ENCODE assay signal across 20 mouse cellular contexts in the genomic region with DNA sequence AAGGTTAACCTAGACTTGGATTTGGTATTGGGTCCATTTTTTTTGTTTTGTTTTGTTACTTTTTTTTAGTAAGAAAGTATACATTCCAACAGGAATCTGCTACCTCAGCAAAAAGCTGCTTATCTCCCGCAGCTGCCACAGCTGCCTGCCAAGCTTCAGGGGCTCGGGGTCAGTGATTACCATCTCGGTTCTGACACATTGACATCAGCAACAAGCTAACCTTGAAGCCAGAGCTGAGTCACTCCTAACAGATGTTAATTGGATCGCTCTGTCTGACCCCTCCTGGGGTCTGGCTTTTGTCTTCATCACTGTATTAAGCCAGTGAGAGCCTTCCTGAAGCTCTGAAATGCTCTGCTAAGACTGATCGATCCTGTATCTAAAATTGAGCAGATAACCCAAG.
A peak's percentile ranks its signal among the peaks of the same experiment; 100 is the strongest.
DNase-seq lines count a peak whose midpoint lies in the region; ATAC-seq and TF ChIP-seq lines count a peak whose summit lies in the region.
"Had no signal": no experiment of that assay in that cellular context is flagged by ENCODE, and none has a peak within 500 bp of the region (broad histone marks: within the 10 kb centered on the region; RNA-seq: fewer than 3 reads in every experiment).

No protein-coding gene starts in this region.

- peak; percentile 49; the same call in 1 of the 2 replicates for ATAC-seq in midbrain, embryonic 12.5 days (ENCODE audit: low FRiP score, low read depth)
- no peak for ATAC-seq in midbrain, postnatal 0 days (ENCODE audit: low FRiP score)
- no peak for ATAC-seq in midbrain, embryonic 14.5 days (ENCODE audit: low FRiP score, low TSS enrichment)
- ATAC-seq: forebrain, embryonic 14.5 days; intestine, embryonic 15.5 days had no signal

- TF ChIP-seq CTCF in midbrain, postnatal 0 days (IDR thresholded peaks at IDR 0.05) = no peak

- H3K4me1 ChIP-seq in midbrain, embryonic 12.5 days = peaks cover 7% of the 10 kb centered on the region; the same call in 1 of the 2 replicates
- H3K4me1 ChIP-seq in midbrain, postnatal 0 days (ENCODE audit: insufficient read depth, low read length) = peaks cover 5% of the 10 kb centered on the region; the same call in 1 of the 2 replicates
- peaks cover 7% of the 10 kb centered on the region; the same call in 1 of the 2 replicates for H3K4me1 ChIP-seq in midbrain, embryonic 14.5 days (ENCODE audit: control insufficient read depth, insufficient read depth, low read length)
- H3K4me1 ChIP-seq: intestine, embryonic 15.5 days had no signal

- H3K4me2 ChIP-seq in midbrain, embryonic 12.5 days (replicated peaks) = no peak overlapping the region
- H3K4me2 ChIP-seq in midbrain, postnatal 0 days (ENCODE audit: low read depth, low read length, poor library complexity, severe bottlenecking) = no peak overlapping the region
- H3K4me2 ChIP-seq in midbrain, embryonic 14.5 days (ENCODE audit: low read length) = no peak overlapping the region
- H3K4me2 ChIP-seq: embryonic facial prominence, embryonic 12.5 days; heart, embryonic 12.5 days; intestine, embryonic 15.5 days had no signal

- no peak overlapping the region for H3K9ac ChIP-seq in midbrain, embryonic 12.5 days (replicated peaks)
- H3K9ac ChIP-seq in midbrain, postnatal 0 days (replicated peaks; ENCODE audit: low read length, poor library complexity, severe bottlenecking) = no peak overlapping the region
- H3K9ac ChIP-seq in midbrain, embryonic 14.5 days (replicated peaks; ENCODE audit: low read length) = no peak overlapping the region
- H3K9ac ChIP-seq: embryonic facial prominence, embryonic 12.5 days; heart, embryonic 12.5 days; intestine, embryonic 15.5 days; liver, embryonic 14.5 days had no signal

- no peaks in the 10 kb centered on the region for H3K36me3 ChIP-seq in midbrain, embryonic 12.5 days
- H3K36me3 ChIP-seq in midbrain, postnatal 0 days (ENCODE audit: insufficient read depth, low read length) = no peaks in the 10 kb centered on the region
- H3K36me3 ChIP-seq in midbrain, embryonic 14.5 days (ENCODE audit: control insufficient read depth, insufficient read depth, low read length) = no peaks in the 10 kb centered on the region
- H3K36me3 ChIP-seq: embryonic facial prominence, embryonic 12.5 days; heart, embryonic 12.5 days; intestine, embryonic 15.5 days had no signal

- H3K9me3 ChIP-seq in midbrain, embryonic 12.5 days = no peaks in the 10 kb centered on the region
- no peaks in the 10 kb centered on the region for H3K9me3 ChIP-seq in midbrain, postnatal 0 days (ENCODE audit: low read length)
- H3K9me3 ChIP-seq in midbrain, embryonic 14.5 days (ENCODE audit: control insufficient read depth, low read length) = no peaks in the 10 kb centered on the region
- H3K9me3 ChIP-seq: embryonic facial prominence, embryonic 12.5 days; heart, embryonic 12.5 days; intestine, embryonic 15.5 days had no signal

- no peak for DNase-seq in midbrain, postnatal 0 days (ENCODE audit: low spot score)
- DNase-seq in MN1 (ENCODE audit: low spot score) = peak; percentile 18
- DNase-seq in embryo, embryonic 10 days (ENCODE audit: low spot score) = peak; percentile 72
- peak; percentile 37 for DNase-seq in midbrain, embryonic 14.5 days
- no peak for DNase-seq in cerebellum, postnatal 14 days
- DNase-seq in layer of hippocampus, adult 9-11 months = no peak
- DNase-seq: cerebellum, adult 2 months; gastrocnemius, postnatal 14 days; heart, postnatal 4 days; kidney, postnatal 14 days; left cerebral cortex, postnatal 4 days; lung, postnatal 14 days; right cerebral cortex, postnatal 14 days; thymus, adult 18-20 months had no signal

- no peak overlapping the region; the same call in 1 of the 2 replicates for H3K27ac ChIP-seq in midbrain, embryonic 12.5 days (replicated peaks)
- H3K27ac ChIP-seq in midbrain, postnatal 0 days (ENCODE audit: low read depth, low read length) = no peak overlapping the region
- H3K27ac ChIP-seq in midbrain, embryonic 14.5 days (replicated peaks; ENCODE audit: low read depth, low read length) = no peak overlapping the region
- H3K27ac ChIP-seq: embryonic facial prominence, embryonic 12.5 days; intestine, embryonic 15.5 days; liver, embryonic 14.5 days had no signal

- H3K27me3 ChIP-seq in midbrain, embryonic 12.5 days = no peaks in the 10 kb centered on the region
- H3K27me3 ChIP-seq in midbrain, postnatal 0 days (ENCODE audit: insufficient read depth, low read length) = no peaks in the 10 kb centered on the region
- no peaks in the 10 kb centered on the region for H3K27me3 ChIP-seq in midbrain, embryonic 14.5 days (ENCODE audit: control insufficient read depth, insufficient read depth, low read length)
- H3K27me3 ChIP-seq: embryonic facial prominence, embryonic 12.5 days; intestine, embryonic 15.5 days had no signal

- no peak overlapping the region for H3K4me3 ChIP-seq in midbrain, embryonic 12.5 days
- H3K4me3 ChIP-seq in midbrain, postnatal 0 days (ENCODE audit: low read depth, low read length) = no peak overlapping the region
- H3K4me3 ChIP-seq in midbrain, embryonic 14.5 days (replicated peaks; ENCODE audit: low read depth, low read length) = no peak overlapping the region
- H3K4me3 ChIP-seq: embryonic facial prominence, embryonic 12.5 days; heart, embryonic 12.5 days; intestine, embryonic 15.5 days had no signal

- WGBS in midbrain, embryonic 12.5 days = 8% methylated on average over 5 of the region's 5 CpGs
- 6% methylated on average over 5 of the region's 5 CpGs for WGBS in midbrain, postnatal 0 days
- WGBS in midbrain, embryonic 14.5 days = 8% methylated on average over 5 of the region's 5 CpGs

Comparison
In these comparisons a context has a peak if more than half of its experiments do, and no peak if none do; other contexts are left out.
1. DNase-seq: peak in MN1 (single experiment), embryo, embryonic 10 days (single experiment) and midbrain, embryonic 14.5 days (single experiment); none in midbrain, postnatal 0 days (single experiment), cerebellum, postnatal 14 days (0 of 2) and layer of hippocampus, adult 9-11 months (single experiment).